In genomic region chr10:123031449-123031848, GRCm38 (mm10) we compare ENCODE assay signal across 28 mouse cellular contexts.
"Had no signal": no experiment of that assay in that cellular context is flagged by ENCODE, and none has a peak within 500 bp of the region (broad histone marks: within the 10 kb centered on the region; RNA-seq: fewer than 3 reads in every experiment).

No protein-coding gene starts in this region.

- H3K4me3 ChIP-seq: embryonic facial prominence, embryonic 10.5 days; embryonic facial prominence, embryonic 12.5 days; embryonic facial prominence, embryonic 13.5 days; embryonic facial prominence, embryonic 15.5 days; erythroblast, embryonic 14.5 days; forebrain, embryonic 10.5 days; forebrain, embryonic 12.5 days; forebrain, embryonic 13.5 days; forebrain, embryonic 15.5 days; gastrocnemius, adult 2 months; heart, adult 2 months had no signal

- H3K27ac ChIP-seq: embryonic facial prominence, embryonic 10.5 days; embryonic facial prominence, embryonic 12.5 days; embryonic facial prominence, embryonic 13.5 days; embryonic facial prominence, embryonic 15.5 days; forebrain, embryonic 10.5 days; forebrain, embryonic 12.5 days; forebrain, embryonic 13.5 days; forebrain, embryonic 15.5 days; gastrocnemius, adult 2 months; heart, adult 2 months had no signal

- H3K27me3 ChIP-seq: embryonic facial prominence, embryonic 12.5 days; embryonic facial prominence, embryonic 13.5 days; embryonic facial prominence, embryonic 15.5 days; forebrain, embryonic 12.5 days; forebrain, embryonic 13.5 days; forebrain, embryonic 15.5 days had no signal

- DNase-seq: cerebellum, adult 2 months; cerebellum, adult 8-10 months; cerebellum, adult 9-10 months; cerebellum, adult 9-11 months; cerebellum, postnatal 10 days; cerebellum, postnatal 14 days; cerebellum, postnatal 25 days; cerebellum, postnatal 36 days; embryo, embryonic 11 days; forebrain, postnatal 0 days; gastrocnemius, adult 2 months; gastrocnemius, postnatal 10 days; gastrocnemius, postnatal 14 days; gastrocnemius, postnatal 25 days; gastrocnemius, postnatal 36 days; heart, adult 18-20 months; heart, adult 2 months had no signal

- H3K4me2 ChIP-seq: embryonic facial prominence, embryonic 12.5 days; embryonic facial prominence, embryonic 13.5 days; embryonic facial prominence, embryonic 15.5 days; forebrain, embryonic 12.5 days; forebrain, embryonic 13.5 days; forebrain, embryonic 15.5 days had no signal

- H3K9me3 ChIP-seq: embryonic facial prominence, embryonic 10.5 days; embryonic facial prominence, embryonic 12.5 days; embryonic facial prominence, embryonic 13.5 days; embryonic facial prominence, embryonic 15.5 days; forebrain, embryonic 10.5 days; forebrain, embryonic 12.5 days; forebrain, embryonic 13.5 days; forebrain, embryonic 15.5 days had no signal

- H3K4me1 ChIP-seq: embryonic facial prominence, embryonic 10.5 days; embryonic facial prominence, embryonic 12.5 days; embryonic facial prominence, embryonic 13.5 days; embryonic facial prominence, embryonic 15.5 days; forebrain, embryonic 10.5 days; forebrain, embryonic 12.5 days; forebrain, embryonic 13.5 days; forebrain, embryonic 15.5 days had no signal

- ATAC-seq: forebrain, embryonic 13.5 days; forebrain, embryonic 14.5 days; forebrain, embryonic 15.5 days; forebrain, embryonic 16.5 days; forebrain, postnatal 0 days had no signal

- H3K9ac ChIP-seq: embryonic facial prominence, embryonic 12.5 days; embryonic facial prominence, embryonic 13.5 days; embryonic facial prominence, embryonic 15.5 days; forebrain, embryonic 12.5 days; forebrain, embryonic 13.5 days; forebrain, embryonic 15.5 days; forebrain, postnatal 0 days had no signal
